Mouse (Mus musculus) MN1 (cell line): Measurements from ENCODE around the gene Tbc1d16.

Experiments used
- DNase-seq: peaks from one replicate; pipeline ENCODE4 v3.0.0-alpha.2; 2016; ENCODE audit warnings: low spot score

Gene Tbc1d16

DNA sequence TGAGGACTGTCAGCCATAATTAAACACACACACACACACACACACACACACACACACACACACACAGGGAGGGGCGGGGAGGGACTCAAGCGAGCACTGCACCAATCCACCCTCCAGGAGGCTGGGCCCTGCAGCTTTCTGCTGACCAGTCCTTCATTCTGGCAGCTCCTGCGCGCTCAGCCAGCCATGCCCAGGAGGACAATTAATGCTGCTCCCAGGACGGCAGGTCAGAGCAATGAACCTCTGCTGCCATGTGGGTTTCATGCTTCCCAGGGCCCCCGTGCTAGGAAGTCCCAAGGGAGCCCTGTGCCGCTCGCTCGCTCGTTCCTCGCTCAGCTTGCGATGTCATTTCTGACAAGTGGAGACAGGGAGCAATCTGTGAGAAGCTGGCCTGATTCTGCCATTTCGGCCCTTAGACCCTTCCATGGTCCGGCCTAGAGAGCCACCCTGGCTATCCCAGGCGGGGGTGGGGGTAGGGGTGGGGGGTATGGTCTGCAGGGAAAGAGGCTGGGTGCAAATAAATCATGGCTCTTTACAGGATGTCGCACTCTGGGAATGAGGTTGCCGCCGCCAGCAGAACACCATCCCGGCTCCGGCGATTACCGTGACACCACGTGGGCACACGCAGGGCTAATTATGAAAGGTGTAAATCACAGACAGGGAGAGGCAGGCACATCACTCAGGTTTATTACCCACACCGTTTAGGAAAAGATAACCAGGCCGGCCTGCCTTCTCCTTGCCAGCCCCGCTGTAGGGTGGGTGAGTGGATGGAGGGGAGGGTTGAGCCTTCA lies 51.7 kb downstream of the Tbc1d16 start:
- peak; percentile 82 for DNase-seq

DNA sequence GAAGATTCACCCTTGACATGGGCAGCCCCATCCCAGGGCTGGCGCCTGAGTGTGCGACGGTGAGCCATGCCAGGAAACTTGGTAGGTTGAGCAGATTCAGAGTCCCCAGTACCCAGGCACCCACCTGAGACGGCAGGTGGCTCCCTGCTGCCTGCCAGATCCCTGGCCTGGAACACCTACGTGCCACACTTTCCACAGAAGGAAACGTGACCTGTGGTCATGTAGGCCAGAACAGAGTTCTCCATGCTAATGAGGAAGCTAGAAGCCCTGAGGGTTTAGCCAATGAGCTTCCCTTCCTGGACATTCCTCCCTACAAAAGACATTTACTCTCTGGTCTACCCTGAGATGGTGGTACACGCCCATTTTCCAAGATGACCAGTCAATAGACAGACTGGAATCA lies 56.7 kb downstream of the Tbc1d16 start:
- no peak for DNase-seq

DNA sequence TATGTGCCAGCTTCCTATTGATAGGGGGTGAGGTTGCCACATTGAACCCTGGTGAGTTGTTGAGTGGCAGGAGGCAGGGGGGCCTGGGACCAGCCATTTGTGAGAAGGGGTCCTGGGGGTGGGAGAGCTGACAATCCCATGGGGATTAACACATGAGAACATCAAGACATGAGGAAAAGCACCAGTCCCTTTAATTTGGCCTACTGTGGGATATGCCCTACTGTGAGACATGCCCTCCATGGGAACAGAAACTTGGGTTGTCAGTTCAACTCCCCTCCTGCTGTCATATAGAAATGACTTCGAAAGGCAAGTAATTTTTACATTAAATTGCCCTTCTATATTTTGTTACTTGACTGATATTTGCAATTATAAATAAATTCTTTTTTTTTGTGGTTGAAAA lies 59.4 kb downstream of the Tbc1d16 start:
- no peak for DNase-seq

DNA sequence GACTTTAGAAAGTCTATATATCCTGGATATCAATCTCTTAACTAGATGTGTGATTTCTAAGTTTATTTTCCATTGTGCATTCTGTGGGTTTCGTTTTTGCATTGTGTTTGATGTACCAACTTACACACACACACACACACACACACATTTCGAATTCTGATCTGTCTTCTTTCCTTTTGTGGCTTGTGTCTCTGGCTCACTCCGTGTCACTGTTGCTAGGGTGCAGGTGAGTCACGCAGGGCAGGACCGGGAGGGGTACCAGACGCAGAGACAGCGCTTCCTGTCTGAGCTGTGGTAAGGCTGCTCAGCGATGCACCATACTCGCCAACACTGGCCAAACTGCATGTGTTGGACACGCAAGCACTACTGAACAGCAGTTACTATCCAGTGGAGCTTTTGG lies 62.3 kb downstream of the Tbc1d16 start:
- DNase-seq: no peak

DNA sequence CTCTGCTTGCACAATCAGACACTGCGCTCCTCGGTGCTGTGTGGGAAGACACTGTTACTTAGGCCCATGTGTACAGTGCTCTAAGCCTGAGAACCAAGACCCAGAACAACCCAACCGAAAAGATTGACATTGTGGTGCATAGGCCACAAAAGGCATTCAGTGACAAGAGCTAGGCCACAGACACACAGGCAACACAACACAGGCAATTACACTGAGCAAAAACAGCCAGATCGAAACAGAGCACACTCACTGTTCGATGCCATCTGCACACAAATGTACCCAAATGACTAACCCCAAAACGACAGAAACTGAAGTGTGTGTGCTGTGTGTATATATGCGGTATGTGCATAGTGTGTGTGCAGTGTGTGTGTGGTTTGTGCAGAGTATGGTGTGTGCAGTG lies 63.9 kb downstream of the Tbc1d16 start:
- DNase-seq: no peak

DNA sequence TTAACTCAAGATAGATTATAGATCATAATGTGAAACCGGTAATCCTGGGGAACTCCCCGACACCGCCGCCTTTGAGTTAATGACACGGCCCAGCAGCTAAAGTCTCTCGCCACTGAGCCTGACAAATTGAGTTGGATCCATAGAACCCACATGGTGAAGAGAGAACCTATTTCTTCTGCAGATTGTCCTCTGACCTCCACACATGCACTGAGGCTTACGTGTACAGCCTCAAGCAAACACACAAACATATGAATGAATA lies 64.6 kb downstream of the Tbc1d16 start:
- no peak for DNase-seq

DNA sequence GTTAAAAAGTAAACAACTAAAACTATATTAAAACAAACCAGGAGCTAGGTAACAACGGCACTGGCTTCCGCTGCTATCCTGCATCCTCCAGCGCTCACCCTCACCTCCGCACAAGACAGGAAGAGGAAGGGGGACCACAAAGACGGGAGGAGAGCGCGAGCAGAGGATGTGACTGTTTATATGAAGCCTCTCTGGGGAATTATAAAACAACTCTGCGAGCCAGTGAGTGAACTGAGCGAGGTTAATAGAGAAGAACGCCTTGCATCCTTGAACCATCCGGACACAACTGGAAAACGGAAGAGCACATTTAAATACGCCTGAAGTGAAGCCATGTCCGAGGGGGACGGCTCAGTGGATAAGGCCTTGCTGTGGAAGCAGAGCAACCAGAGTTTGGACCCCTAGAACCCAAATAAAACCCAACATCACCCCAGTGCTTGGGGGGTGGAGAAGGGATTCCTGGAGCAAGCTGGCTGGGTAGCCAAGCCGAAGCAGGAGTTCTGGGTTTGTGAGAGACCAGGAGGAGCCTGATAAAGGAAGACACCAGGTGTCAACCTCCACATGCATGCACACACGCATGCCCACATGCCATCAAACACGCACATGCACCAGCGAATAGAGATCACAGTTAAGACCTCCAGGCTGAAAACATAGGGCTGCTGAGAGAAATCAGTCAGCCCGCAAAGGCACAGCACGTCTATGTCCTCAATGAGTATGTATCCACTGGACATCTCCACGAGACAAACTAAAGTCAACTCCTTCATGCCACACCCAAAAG lies 65.2 kb downstream of the Tbc1d16 start:
- no peak for DNase-seq

DNA sequence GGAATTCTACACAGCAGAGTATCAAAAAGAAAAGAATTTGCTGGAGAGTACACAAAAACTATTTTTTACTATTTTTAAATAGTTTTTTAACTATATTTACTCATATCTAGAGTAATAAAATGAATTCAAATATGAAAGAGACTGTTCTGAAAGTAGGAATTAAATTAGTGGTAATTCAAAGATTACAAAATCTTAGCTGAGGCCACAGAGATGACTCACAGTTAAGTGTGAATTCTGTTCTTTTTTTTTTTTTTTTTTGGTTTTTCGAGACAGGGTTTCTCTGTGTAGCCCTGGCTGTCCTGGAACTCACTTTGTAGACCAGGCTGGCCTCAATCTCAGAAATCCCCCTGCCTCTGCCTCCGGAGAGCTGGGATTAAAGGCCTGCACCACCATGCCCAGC lies 66.6 kb downstream of the Tbc1d16 start:
- DNase-seq: no peak

DNA sequence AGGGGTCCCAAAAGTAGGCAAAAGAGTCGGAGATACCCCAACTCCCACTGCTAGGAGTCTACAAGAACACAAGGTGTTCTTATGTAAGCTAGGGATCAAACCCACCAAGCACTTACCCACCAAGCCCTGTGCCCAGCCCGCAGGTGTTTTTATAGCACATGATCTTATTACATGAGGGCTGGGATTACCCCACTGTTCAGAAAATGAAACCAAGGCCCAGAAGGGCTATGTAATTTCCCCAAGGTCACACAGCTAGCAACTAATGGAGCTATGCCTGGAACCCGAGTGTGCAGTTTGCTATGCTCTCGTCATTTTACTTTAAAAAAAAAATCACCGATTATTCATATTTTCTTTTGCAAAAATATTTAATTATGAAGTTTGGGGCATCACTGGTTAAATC lies 68.2 kb downstream of the Tbc1d16 start:
- DNase-seq: no peak

DNA sequence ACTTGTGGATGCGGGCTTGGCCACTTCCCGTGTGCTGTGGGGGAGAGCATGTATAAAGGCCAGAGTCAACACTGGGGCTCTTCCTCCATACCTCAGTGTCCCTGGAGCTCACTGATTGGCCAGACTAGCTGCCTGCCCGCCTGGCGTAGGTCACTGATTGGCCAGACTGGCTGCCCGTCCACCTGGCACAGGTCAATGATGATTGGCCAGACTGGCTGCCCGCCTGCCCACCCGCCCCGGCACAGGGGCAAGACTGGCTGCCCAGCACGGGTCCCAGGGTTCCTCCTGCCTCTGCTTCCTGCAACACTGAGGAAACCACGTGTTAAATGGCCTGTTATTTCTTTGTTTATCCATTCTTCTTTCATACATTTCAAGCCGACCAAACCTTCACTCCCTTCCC lies 68.8 kb downstream of the Tbc1d16 start:
- DNase-seq: peak; percentile 82

DNA sequence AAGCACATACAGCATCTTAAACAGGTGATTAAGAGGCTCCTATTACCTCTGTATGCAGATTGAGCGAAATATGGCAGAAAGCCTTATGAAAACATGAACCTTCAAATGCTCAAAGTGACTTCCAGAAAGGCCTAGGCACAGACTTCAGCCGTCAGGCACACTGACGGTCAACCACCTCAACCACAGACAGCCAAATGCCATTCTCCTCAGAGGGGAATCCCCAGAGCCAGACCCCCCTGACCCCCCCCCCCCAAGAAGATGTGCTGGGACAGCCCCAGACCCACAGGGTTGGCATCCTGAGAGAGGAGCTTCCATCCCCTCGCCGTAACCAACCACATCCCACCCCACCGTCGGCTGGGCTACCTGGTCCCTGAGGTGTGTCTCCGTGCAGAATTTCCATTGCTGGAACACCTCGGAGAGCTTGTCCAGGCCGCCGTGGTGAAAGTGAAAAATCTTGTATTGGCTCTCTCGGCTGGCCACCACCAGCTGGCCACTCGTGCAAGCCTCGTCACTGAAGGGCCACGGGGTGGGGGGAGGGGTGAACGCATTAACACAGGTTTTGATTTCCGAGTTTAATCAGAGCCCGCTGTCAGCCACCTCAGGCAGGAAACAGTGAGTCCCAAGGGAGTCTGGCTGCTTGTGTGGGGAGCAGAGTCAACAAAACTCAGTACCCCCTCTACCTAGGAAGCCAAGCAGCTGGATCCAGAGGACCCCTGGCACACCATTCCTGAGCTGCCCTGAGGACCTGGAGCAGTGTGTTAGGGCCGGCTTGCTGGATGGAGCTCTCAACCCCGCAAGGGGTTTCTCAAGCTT lies 70.7 kb downstream of the Tbc1d16 start:
- no peak for DNase-seq

DNA sequence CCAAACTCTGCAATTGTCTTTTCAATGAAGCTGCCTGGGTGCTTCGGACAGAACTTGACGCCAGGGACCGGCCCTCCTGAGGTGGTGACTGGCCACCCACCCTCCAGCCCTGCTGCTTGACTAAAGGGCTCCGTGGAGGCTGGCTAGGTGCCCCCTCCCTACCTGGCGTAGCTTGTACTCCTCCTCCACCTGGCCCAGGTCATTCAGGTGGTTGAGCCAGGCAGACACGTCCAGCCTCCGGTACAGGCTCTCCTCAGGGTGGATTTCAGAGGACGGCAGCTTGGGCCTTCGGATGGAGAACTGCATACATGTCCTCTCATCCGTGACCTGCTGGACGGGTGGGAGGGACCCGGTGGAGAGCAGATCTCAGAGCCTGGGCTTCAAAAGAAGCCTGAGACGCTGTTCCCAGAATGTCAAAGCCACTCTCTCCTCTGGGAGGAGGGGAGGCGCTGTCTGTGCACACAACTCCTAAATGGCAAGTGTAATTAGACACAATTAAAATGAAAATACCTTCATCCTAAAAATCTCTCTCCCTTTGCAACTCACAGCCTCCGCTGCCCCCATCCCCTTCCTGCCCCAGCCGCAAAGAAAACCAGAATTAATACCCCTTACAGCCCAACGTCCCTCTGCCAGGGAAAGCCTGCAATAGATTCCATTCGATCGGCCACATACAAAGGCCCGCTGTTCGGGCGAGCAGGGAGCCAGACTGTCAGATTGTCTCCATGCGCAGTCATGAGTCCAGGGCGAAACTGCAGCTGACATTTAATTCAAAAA lies 71.6 kb downstream of the Tbc1d16 start:
- no peak for DNase-seq

DNA sequence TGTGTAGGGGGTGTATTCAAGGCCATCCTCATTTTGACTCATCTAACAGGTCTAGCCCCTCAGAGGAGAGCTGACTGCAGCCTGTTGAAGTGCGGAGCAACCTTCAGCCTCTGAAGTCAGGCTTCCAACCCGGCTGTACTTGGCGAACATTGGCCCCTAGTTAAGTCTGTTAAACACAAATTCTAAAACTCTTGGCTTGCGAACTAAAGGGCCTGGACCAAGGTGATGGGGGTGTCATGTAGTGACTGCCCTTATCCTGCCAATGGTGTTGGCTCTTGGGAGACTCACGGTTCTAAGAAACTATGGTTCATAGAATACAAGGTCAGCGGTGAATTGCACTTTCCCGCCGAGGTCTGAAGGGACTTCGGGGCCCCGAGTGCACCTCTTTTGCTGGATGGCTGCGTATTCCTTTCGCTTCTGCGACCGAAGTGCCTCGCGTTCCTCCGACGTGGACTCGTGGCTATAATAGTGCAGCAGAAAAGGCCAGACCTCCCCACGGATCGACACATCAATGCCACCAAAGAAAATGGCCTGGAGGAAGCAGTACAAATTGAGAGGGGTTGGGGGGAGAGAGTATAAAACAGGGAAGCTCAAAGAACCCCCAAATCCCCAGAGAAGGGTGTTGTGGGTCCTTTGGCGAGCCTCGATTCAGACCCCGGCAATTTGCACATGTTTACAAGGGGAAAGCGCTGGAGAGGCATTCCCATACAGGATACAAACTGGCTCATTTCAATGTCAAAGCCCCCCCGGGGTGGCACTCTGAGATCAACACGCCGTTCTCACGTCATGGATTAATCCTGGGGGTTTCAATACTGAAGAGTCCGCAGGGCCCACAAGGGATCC lies 72.4 kb downstream of the Tbc1d16 start:
- DNase-seq: no peak

DNA sequence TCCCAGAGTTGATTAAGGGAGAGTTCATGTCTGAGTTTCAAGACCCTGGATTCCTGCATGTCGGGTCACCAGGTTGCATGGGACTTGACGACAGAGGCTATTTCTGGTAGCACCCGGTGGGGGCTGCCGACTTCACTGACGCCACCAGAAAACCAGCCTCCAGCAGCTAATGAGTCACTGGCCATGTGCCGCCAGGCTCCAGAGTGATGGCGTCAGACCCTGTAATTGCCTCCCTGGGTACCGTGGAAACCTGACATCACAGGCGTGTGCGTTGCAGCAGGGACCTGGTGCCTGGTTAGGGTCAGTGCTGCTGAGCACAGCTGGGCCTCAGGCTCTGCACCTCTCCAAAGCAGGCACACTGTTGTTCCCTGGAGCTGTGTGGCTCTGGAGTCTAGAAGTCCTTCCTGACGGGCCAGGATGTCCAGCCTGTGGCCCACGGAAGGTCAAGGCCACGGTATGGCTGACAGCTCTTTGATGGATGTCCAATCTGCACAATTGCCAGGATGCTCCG lies 75.9 kb downstream of the Tbc1d16 start:
- DNase-seq: peak; percentile 93

DNA sequence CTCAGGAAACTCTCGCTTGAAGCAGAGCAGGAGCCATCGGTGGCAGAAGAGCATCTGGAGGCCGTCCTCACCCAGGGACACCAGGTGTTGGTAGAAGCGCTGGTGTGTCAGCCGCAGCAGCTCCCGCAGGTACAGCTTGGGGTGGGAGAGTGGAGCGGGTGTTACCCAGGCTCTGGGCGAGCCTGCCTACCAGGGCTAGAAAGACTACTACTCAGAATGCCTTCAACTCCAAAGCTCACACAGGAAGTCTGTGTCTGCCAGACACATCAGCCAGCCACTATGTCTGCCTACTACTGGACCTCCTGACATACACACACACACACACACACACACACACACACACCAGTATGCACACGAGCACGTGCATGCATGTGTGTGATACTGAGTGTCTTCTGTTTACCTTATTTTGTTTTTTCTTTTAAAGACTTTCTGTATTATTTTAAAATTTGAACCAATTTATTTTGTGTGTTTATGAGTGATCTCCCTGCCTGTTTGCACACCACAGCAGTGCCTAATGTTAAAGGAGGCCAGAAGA lies 77.2 kb downstream of the Tbc1d16 start:
- DNase-seq: no peak

DNA sequence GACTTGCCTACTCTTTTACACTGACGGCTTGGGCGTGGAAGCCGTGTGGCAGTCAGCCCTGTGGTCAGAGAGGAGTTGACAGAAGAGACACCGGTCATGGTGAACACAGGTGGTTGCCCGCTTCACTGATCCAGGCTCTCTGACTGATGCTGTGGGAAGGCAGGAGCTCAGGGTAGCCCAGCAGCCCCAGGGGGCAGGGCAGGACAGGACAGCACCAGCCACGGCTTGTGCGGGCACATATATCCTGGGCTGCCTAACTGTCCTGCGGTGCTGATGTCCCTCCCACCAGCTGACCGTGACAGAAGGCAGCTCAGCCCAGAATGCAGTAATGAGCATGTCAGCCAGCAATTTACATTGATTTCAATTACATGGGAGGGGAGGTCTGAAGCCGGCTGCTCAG lies 77.9 kb downstream of the Tbc1d16 start:
- peak; percentile 81 for DNase-seq

DNA sequence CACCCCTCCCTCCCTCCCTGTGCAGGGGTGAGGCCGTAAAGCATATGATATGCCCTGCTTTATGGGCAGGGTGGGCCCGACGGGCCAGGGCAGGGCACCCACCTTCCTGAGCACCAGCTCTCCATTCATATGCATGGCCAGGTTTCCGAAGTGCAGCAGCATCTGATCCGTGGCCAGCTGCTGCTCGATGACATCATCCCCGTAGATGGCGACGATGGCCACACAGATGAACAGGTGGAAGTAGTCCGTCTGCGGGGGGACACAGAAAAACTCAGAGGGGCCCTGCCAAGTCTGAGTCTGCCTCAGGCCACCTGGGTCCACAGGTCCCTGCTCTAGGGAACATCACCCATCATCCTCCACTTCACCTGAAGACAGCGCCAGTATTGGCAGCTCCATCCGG lies 79.5 kb downstream of the Tbc1d16 start:
- DNase-seq: no peak

DNA sequence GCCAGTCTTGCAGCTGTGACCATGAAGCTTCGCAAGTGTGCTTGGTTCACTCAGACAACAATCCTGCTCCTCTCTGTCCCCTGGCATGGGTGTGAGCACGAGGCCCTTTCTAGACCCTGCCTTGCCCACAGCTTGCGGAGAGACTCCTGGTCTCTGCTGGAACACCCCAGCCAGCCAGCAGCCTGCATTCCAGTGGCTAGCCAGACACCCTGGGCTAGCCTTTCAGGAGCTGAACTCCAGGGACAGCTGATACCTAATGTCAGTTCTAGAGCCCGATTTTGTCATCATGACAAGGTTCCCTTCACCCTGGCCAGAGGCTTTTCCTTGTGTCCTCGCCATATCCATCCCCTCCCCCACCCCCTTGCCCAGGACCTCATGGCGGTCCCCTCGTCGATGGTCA lies 81.1 kb downstream of the Tbc1d16 start:
- DNase-seq: no peak

DNA sequence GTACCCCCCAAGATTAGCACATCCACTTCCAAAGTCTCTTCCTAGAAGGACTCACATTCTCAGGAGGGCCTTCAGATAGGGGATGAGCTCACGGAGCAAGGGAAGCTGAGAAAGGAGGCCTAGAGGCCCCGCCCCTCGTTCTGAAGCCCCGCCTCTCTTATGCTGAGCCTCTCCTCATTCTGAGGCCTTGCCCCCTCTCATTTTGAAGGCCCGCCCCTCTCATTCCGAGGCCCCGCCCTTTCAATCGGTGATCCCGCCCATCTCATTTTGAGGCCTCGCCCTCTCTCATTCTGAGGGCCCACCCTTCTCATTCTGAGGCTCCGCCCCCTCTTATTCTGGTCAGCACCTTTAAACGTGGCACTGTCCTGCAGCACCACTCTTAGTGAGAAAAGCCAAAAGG lies 82.2 kb downstream of the Tbc1d16 start:
- no peak for DNase-seq

DNA sequence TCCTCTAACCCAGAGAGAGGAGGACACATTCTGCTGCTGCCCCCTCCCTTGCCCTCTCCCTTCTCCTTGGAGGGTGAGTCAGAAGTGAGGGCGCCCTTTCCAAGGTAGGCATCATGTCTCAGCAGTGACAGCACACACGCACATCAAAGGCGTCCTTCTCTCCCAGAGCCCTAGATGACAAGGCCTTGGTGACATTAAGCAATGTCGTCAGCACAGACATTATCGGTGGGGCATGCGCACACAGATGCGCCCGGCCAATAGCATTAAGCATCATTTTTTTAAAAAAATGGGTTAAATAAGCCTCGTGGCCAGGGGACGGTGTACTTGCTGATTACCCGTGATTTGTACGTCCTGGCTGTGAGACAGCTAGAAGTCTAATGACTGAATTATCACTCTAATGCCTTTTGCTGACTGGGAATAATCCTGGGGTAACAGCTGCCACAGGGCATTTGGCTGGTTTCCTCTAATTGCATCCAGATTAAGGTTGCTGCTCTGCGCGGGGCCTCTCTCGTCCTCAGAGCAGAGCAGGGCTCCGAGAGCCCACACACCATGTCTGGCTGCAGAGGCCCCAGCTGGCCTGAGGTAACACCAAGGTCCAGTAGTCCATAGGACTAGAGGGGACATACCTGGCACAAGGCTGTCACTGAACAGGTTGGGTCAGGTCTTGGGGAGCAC lies 83.4 kb downstream of the Tbc1d16 start:
- DNase-seq: peak; percentile 50
